Mouse (Mus musculus): Measurements from ENCODE around the gene Brca2. TPM values are rescaled to one million over a fixed set of nuclear protein-coding genes. Genes with fewer than 3 reads are reported as not detected.

Gene Brca2
- total and polyA plus RNA-seq, 2 experiments from 2014 or later: 9.4 to 10.7 TPM

GRCm38 (mm10) chr5:150583181-150583580, 60.8 kb downstream of the Brca2 start:
- Histone ChIP-seq H3K4me3 (ENCODE audit: low read depth, low read length) (no peak overlapping the region), H3K36me3 (ENCODE audit: insufficient read depth, low read length) (no peaks in the 10 kb centered on the region), H3K9ac (replicated peaks; ENCODE audit: low read length, poor library complexity, severe bottlenecking) (no peak overlapping the region), H3K4me1 (ENCODE audit: insufficient read depth, low read length) (no peaks in the 10 kb centered on the region), H3K27ac (ENCODE audit: low read depth, low read length) (no peak overlapping the region), H3K9me3 (ENCODE audit: low read length) (no peaks in the 10 kb centered on the region), H3K4me2 (ENCODE audit: low read depth, low read length, poor library complexity, severe bottlenecking) (no peak overlapping the region), H3K27me3 (ENCODE audit: insufficient read depth, low read length) (no peaks in the 10 kb centered on the region)
- DNase-seq (ENCODE audit: low spot score) (no peak), ATAC-seq (ENCODE audit: low FRiP score) (no peak)
- 81% methylated on average over 5 of the region's 5 CpGs for WGBS
- TF ChIP-seq CTCF (IDR thresholded peaks at IDR 0.05): no peak

GRCm38 (mm10) chr5:150583622-150584336, 61.3 kb downstream of the Brca2 start:
- ATAC-seq (ENCODE audit: low FRiP score): no peak
- Histone ChIP-seq H3K9me3 (ENCODE audit: low read length) (no peaks in the 10 kb centered on the region), H3K27ac (ENCODE audit: low read depth, low read length) (no peak overlapping the region), H3K4me1 (ENCODE audit: insufficient read depth, low read length) (no peaks in the 10 kb centered on the region), H3K9ac (replicated peaks; ENCODE audit: low read length, poor library complexity, severe bottlenecking) (no peak overlapping the region), H3K4me2 (ENCODE audit: low read depth, low read length, poor library complexity, severe bottlenecking) (no peak overlapping the region), H3K27me3 (ENCODE audit: insufficient read depth, low read length) (no peaks in the 10 kb centered on the region), H3K4me3 (ENCODE audit: low read depth, low read length) (no peak overlapping the region), H3K36me3 (ENCODE audit: insufficient read depth, low read length) (no peaks in the 10 kb centered on the region)
- 66% methylated on average over 5 of the region's 5 CpGs for WGBS
- no peak for DNase-seq (ENCODE audit: low spot score)
- TF ChIP-seq CTCF (IDR thresholded peaks at IDR 0.05): no peak

GRCm38 (mm10) chr5:150584337-150584729, 61.9 kb downstream of the Brca2 start:
- Histone ChIP-seq H3K4me3 (ENCODE audit: low read depth, low read length) (no peak overlapping the region), H3K36me3 (ENCODE audit: insufficient read depth, low read length) (no peaks in the 10 kb centered on the region), H3K27me3 (ENCODE audit: insufficient read depth, low read length) (no peaks in the 10 kb centered on the region), H3K27ac (ENCODE audit: low read depth, low read length) (no peak overlapping the region), H3K9me3 (ENCODE audit: low read length) (no peaks in the 10 kb centered on the region), H3K4me2 (ENCODE audit: low read depth, low read length, poor library complexity, severe bottlenecking) (no peak overlapping the region), H3K4me1 (ENCODE audit: insufficient read depth, low read length) (no peaks in the 10 kb centered on the region), H3K9ac (replicated peaks; ENCODE audit: low read length, poor library complexity, severe bottlenecking) (no peak overlapping the region)
- WGBS: 59% methylated on average over 6 of the region's 6 CpGs
- DNase-seq (ENCODE audit: low spot score) (no peak), ATAC-seq (ENCODE audit: low FRiP score) (no peak)
- no peak for TF ChIP-seq CTCF (IDR thresholded peaks at IDR 0.05)

GRCm38 (mm10) chr5:150589945-150590344, 67.5 kb downstream of the Brca2 start:
- H3K4me1 ChIP-seq (ENCODE audit: insufficient read depth, low read length): peaks cover 7% of the 10 kb centered on the region; the same call in 1 of the 2 replicates
- ATAC-seq (ENCODE audit: low FRiP score) (no peak), DNase-seq (ENCODE audit: low spot score) (no peak)
- WGBS: 73% methylated on average over 2 of the region's 2 CpGs
- no peak for TF ChIP-seq CTCF (IDR thresholded peaks at IDR 0.05)
- no peak overlapping the region for H3K27ac ChIP-seq (ENCODE audit: low read depth, low read length)
- no peak overlapping the region for H3K4me3 ChIP-seq (ENCODE audit: low read depth, low read length)
- H3K4me2 ChIP-seq (ENCODE audit: low read depth, low read length, poor library complexity, severe bottlenecking): no peak overlapping the region
- H3K36me3 ChIP-seq (ENCODE audit: insufficient read depth, low read length): no peaks in the 10 kb centered on the region
- no peak overlapping the region for H3K9ac ChIP-seq (replicated peaks; ENCODE audit: low read length, poor library complexity, severe bottlenecking)
- H3K9me3 ChIP-seq (ENCODE audit: low read length): no peaks in the 10 kb centered on the region
- no peaks in the 10 kb centered on the region for H3K27me3 ChIP-seq (ENCODE audit: insufficient read depth, low read length)

GRCm38 (mm10) chr5:150592186-150592903, 69.9 kb downstream of the Brca2 start:
- Histone ChIP-seq H3K4me3 (ENCODE audit: low read depth, low read length) (peak overlapping the region; percentile 89), H3K4me1 (ENCODE audit: insufficient read depth, low read length) (peaks cover 7% of the 10 kb centered on the region; the same call in 1 of the 2 replicates), H3K36me3 (ENCODE audit: insufficient read depth, low read length) (0 out of 2 replicates have a peak, but pooled peaks cover 4% of the 10 kb centered on the region), H3K4me2 (ENCODE audit: low read depth, low read length, poor library complexity, severe bottlenecking) (peak overlapping the region; percentile 92), H3K27ac (ENCODE audit: low read depth, low read length) (no peak overlapping the region), H3K9ac (replicated peaks; ENCODE audit: low read length, poor library complexity, severe bottlenecking) (no peak overlapping the region), H3K27me3 (ENCODE audit: insufficient read depth, low read length) (no peaks in the 10 kb centered on the region), H3K9me3 (ENCODE audit: low read length) (no peaks in the 10 kb centered on the region)
- no peak for DNase-seq (ENCODE audit: low spot score)
- ATAC-seq (ENCODE audit: low FRiP score): no peak
- TF ChIP-seq CTCF (IDR thresholded peaks at IDR 0.05): no peak
- 77% methylated on average over 13 of the region's 13 CpGs for WGBS

Data from midbrain, postnatal 0 days (tissue).